Mouse (Mus musculus) midbrain, embryonic 14.5 days (tissue): ENCODE results near the gene Atrn. TPM values are rescaled to one million over a fixed set of nuclear protein-coding genes. Genes with fewer than 3 reads are reported as not detected.

ENCODE experiments used
- ATAC-seq: fragments of 200-750 bp; cut with Nextera tagmentation; 2 replicates; pipeline ENCODE4 v1.8.0; 2017; ENCODE audit warnings: moderate number of reproducible peaks, moderate library complexity; ENCODE audit not compliant: low FRiP score, low TSS enrichment
- DNase-seq: peaks from one replicate; pipeline ENCODE4 v3.0.0-alpha.2; 2015
- H3K27ac ChIP-seq: fragments of 300-500 bp; sonication (generic); replicated peaks from 2 replicates; pipeline ENCODE4 v1.5.1; 2014; ENCODE audit warnings: mild to moderate bottlenecking, low read depth, low read length, moderate library complexity
- H3K27me3 ChIP-seq: fragments of 300-500 bp; sonication (generic); 2 replicates; pipeline ENCODE4 v1.6.1; 2014; ENCODE audit warnings: low read length, control low read depth, mixed read lengths; ENCODE audit not compliant: control insufficient read depth, insufficient read depth
- H3K36me3 ChIP-seq: fragments of 300-500 bp; sonication (generic); 2 replicates; pipeline ENCODE4 v1.6.1; 2014; ENCODE audit warnings: low read length, control low read depth; ENCODE audit not compliant: control insufficient read depth, insufficient read depth
- H3K4me1 ChIP-seq: fragments of 300-500 bp; sonication (generic); 2 replicates; pipeline ENCODE4 v1.6.1; 2014; ENCODE audit warnings: mild to moderate bottlenecking, antibody characterized with exemption, low read length, control low read depth; ENCODE audit not compliant: control insufficient read depth, insufficient read depth
- H3K4me2 ChIP-seq: fragments of 300-500 bp; sonication (generic); 2 replicates; pipeline ENCODE4 v1.6.1; 2014; ENCODE audit warnings: mild to moderate bottlenecking, low read length, moderate library complexity
- H3K4me3 ChIP-seq: fragments of 300-500 bp; sonication (generic); replicated peaks from 2 replicates; pipeline ENCODE4 v1.5.1; 2014; ENCODE audit warnings: low read depth, low read length
- H3K9ac ChIP-seq: fragments of 300-500 bp; sonication (generic); replicated peaks from 2 replicates; pipeline ENCODE4 v1.6.1; 2014; ENCODE audit warnings: mild to moderate bottlenecking, low read length, moderate library complexity
- H3K9me3 ChIP-seq: fragments of 300-500 bp; sonication (generic); 2 replicates; pipeline ENCODE4 v1.6.1; 2016; ENCODE audit warnings: low read length, control low read depth, mixed read lengths; ENCODE audit not compliant: control insufficient read depth
- WGBS: fragments of 180-500 bp; shearing (Covaris S2); extraction: QIAGEN DNeasy Blood & Tissue Kit; methylation state at CpG from one replicate; pipeline ENCODE4 v1.1.7; 2014; 5-methylcytosine and 5-hydroxymethylcytosine counted together
- polyA plus RNA-seq: library from polyadenylated mRNA; unstranded; fragments of >200 nt; fragmentation: Nextera tagmentation; extraction: Ambion mirVana; gene quantifications from 2 replicates; pipeline ENCODE4 v1.2.1, GENCODE M21; 2014

Atrn gene
- polyA plus RNA-seq, 1 experiment from 2014 or later: 22.5 TPM

DNA sequence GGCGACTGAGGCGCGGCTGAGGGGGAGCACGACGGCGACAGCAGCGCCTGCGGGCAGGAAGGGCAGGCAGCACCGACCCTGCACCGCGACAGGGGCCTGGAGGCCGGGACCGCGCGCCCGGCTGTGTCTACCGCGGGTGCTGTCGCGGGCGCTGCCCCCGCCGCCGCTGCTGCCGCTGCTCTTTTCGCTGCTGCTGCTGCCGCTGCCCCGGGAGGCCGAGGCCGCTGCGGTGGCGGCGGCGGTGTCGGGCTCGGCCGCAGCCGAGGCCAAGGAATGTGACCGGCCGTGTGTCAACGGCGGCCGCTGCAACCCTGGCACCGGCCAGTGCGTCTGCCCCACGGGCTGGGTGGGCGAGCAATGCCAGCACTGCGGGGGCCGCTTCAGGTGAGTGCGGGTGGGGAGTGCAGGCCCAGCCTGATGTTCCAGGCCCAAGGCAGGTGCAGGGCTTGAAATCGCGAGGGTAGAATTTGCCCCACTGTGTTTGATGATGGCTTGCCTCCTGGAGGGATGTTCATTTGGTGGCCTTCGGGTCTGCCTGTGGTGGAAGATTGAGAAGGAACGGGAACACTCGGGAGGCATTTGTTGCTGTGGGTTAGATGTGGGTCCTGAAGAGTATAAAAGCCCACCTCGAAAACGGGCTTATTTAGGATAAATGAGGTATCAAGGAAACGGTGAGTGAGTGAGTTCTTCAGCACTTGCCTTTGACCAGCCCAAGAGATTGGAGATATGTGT lies 455 bp downstream of the Atrn start:
- ATAC-seq (no peak; the same call in none of the 2 replicates), DNase-seq (no peak)
- Histone ChIP-seq H3K27me3 (no peaks in the 10 kb centered on the region), H3K4me2 (peak overlapping the region; percentile 86), H3K4me3 (peak overlapping the region; percentile 99), H3K9ac (peak overlapping the region; percentile 95), H3K36me3 (no peaks in the 10 kb centered on the region), H3K4me1 (peaks cover 16% of the 10 kb centered on the region), H3K9me3 (no peaks in the 10 kb centered on the region), H3K27ac (peak overlapping the region; percentile 87)
- WGBS: under 1% methylated on average over 45 of the region's 58 CpGs

GRCm38 (mm10) chr2:130911691-130912090 lies 5.4 kb downstream of the Atrn start:
- H3K27me3 ChIP-seq: no peaks in the 10 kb centered on the region
- no peak for ATAC-seq
- no peak for DNase-seq
- WGBS: 89% methylated on average over 1 of the region's 1 CpGs
- no peak overlapping the region for H3K9ac ChIP-seq
- H3K4me3 ChIP-seq: no peak overlapping the region
- H3K9me3 ChIP-seq: no peaks in the 10 kb centered on the region
- no peaks in the 10 kb centered on the region for H3K36me3 ChIP-seq
- no peak overlapping the region for H3K27ac ChIP-seq
- no peak overlapping the region for H3K4me2 ChIP-seq
- H3K4me1 ChIP-seq: peaks cover 11% of the 10 kb centered on the region

DNA sequence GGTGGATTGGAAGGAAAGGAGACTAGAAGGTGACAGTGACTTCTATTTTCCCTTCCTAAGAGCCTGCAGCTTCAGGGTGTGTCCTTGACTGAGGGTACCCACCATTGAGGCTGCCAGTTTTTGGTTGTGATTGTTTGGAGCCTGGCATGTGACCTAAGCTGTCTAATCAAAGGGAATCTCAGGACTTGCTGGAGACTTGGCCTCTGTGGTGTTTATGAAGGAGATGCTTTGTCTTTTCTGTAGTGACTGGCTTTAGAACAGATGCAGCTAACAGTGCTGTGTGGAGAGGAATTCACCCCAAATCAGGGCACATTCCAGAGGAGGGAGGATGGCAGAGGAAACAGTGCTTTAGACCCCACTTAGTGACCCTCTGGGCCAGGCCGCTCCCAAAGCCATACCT lies 8.6 kb downstream of the Atrn start:
- WGBS: 89% methylated on average over 1 of the region's 1 CpGs
- H3K27ac ChIP-seq: no peak overlapping the region
- no peaks in the 10 kb centered on the region for H3K4me1 ChIP-seq
- H3K36me3 ChIP-seq: no peaks in the 10 kb centered on the region
- no peaks in the 10 kb centered on the region for H3K27me3 ChIP-seq
- no peak overlapping the region for H3K4me3 ChIP-seq
- ATAC-seq (no peak), DNase-seq (no peak)
- no peak overlapping the region for H3K9ac ChIP-seq
- no peaks in the 10 kb centered on the region for H3K9me3 ChIP-seq
- no peak overlapping the region for H3K4me2 ChIP-seq

DNA sequence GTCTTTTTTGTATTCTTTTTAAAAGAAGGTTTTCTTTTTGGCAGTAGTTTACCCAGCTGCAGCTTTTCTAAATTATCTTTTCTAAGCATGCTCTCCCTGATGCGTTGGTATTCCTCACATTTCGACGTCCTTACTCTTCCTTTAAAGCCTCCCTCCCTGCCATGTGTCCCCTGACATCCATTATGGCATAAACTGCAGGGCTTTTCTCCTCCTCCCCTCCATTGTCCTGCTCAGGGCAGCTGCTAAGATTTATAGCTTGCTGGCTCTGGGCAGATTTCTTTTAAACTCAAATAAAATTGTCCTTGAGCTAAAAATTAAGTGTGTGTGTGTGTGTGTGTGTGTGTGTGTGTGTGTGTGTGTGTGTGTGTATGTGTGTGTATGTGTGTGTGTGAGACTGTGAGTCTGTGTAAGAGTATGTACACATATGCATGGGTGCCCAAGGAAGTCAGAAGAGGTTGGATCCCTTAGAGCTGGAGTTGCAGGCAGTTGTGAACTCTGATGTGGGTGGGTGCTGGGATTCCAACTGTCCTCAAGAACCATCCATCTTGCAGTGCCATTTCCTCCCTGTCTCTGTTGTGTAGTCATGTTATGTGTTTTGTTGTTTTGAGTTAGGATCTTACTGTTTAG lies 10.3 kb downstream of the Atrn start:
- no peak overlapping the region for H3K4me2 ChIP-seq
- ATAC-seq: no peak

DNA sequence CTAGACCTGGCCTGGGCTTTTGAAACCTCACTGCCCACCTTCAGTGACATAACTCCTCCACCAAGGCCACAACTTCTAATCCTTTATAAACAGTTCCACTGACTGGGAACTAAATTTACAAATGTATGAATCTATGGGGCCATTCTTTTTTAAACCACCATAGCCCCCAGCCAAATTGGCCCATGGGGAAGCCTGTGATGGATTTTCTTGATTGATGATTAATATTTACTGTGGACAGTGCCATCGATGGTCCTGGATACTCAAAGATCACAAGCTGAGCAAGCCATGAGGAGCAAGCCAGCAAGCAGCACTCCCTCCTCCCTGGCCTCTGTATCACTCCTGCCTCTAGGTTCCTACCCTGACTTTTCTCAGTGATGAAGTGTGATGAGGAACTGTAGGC lies 11.4 kb downstream of the Atrn start:
- WGBS: 91% methylated on average over 1 of the region's 1 CpGs

More for the DNA sequence above, 10.3 kb downstream of the Atrn start:
- WGBS: 52% methylated on average over 3 of the region's 3 CpGs
- DNase-seq: no peak
- no peak overlapping the region for H3K4me3 ChIP-seq
- no peak overlapping the region for H3K27ac ChIP-seq
- H3K9me3 ChIP-seq: no peaks in the 10 kb centered on the region
- H3K9ac ChIP-seq: no peak overlapping the region
- H3K4me1 ChIP-seq: no peaks in the 10 kb centered on the region
- no peaks in the 10 kb centered on the region for H3K27me3 ChIP-seq
- no peaks in the 10 kb centered on the region for H3K36me3 ChIP-seq

DNA sequence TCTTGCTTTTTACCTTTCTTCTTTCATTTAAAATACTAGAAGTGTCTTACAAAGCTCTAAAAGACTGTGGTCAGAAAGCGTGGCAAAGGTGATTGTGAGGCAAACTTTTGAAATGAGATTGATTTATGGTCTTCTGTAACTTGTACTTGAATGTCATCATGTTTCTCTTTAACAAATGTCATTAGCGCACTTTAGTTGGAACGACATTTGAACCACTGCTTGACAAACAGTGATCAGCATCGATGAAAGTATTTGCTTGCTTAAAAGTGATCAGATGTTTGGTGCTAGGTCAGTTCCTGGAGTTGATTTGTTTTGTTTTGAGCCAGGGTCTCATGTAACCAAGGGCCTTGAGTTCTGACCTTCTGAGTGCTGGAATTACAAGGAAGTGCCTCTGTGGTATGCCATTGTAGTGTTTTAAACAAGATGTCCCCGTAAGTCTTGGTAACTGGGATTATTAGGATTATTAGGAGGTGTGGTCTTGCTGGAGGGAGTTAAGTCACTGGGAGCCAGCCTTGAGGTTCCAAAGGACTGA lies 12.8 kb downstream of the Atrn start:
- Histone ChIP-seq H3K4me3 (no peak overlapping the region), H3K4me1 (no peaks in the 10 kb centered on the region), H3K4me2 (no peak overlapping the region), H3K27me3 (no peaks in the 10 kb centered on the region), H3K9ac (no peak overlapping the region), H3K27ac (no peak overlapping the region), H3K36me3 (no peaks in the 10 kb centered on the region), H3K9me3 (no peaks in the 10 kb centered on the region)
- no peak for DNase-seq
- WGBS: 85% methylated on average over 5 of the region's 5 CpGs
- ATAC-seq: no peak

More for the DNA sequence above, 11.4 kb downstream of the Atrn start:
- Histone ChIP-seq H3K4me1 (no peaks in the 10 kb centered on the region), H3K4me3 (no peak overlapping the region), H3K9me3 (no peaks in the 10 kb centered on the region), H3K27ac (no peak overlapping the region), H3K9ac (no peak overlapping the region), H3K36me3 (no peaks in the 10 kb centered on the region), H3K4me2 (no peak overlapping the region), H3K27me3 (no peaks in the 10 kb centered on the region)
- ATAC-seq (no peak), DNase-seq (no peak)

GRCm38 (mm10) chr2:130924950-130925349 lies 18.7 kb downstream of the Atrn start:
- ATAC-seq: no peak

DNA sequence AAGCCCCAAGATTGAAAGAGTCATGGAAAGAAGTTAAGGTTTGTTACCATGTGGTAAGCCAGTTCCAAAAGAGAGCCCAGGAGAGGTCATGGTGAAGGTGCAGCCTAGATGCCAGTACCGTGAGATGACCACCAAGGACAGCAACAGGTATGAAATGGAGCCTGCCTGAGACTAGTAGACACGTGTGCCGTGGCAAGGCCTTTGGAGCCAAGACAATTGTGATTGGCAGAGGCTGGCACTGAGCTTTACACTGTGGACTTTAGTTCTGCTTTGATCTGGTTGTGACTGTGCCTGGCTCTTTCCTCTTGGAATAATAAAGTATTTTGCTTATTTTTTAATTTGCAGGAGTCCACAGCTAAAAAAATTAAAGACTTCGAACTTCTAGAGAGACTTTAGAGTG lies 21.7 kb downstream of the Atrn start:
- Histone ChIP-seq H3K4me1 (no peaks in the 10 kb centered on the region), H3K36me3 (no peaks in the 10 kb centered on the region), H3K9ac (no peak overlapping the region), H3K4me3 (no peak overlapping the region), H3K4me2 (no peak overlapping the region), H3K27me3 (no peaks in the 10 kb centered on the region), H3K9me3 (no peaks in the 10 kb centered on the region), H3K27ac (no peak overlapping the region)
- ATAC-seq (no peak), DNase-seq (no peak)
- 92% methylated on average over 4 of the region's 4 CpGs for WGBS

More at GRCm38 (mm10) chr2:130924950-130925349, 18.7 kb downstream of the Atrn start:
- Histone ChIP-seq H3K4me1 (no peaks in the 10 kb centered on the region), H3K4me2 (no peak overlapping the region), H3K27me3 (no peaks in the 10 kb centered on the region), H3K9ac (no peak overlapping the region), H3K36me3 (no peaks in the 10 kb centered on the region), H3K9me3 (no peaks in the 10 kb centered on the region), H3K27ac (no peak overlapping the region), H3K4me3 (no peak overlapping the region)
- no peak for DNase-seq
- 85% methylated on average over 2 of the region's 2 CpGs for WGBS

- H3K9me3 ChIP-seq: no peaks in the 10 kb centered on the region
- H3K36me3 ChIP-seq: no peaks in the 10 kb centered on the region
- ATAC-seq: no peak
- DNase-seq: no peak
- H3K4me3 ChIP-seq: no peak overlapping the region
- H3K4me2 ChIP-seq: no peak overlapping the region
- no peaks in the 10 kb centered on the region for H3K4me1 ChIP-seq
- no peak overlapping the region for H3K27ac ChIP-seq
- H3K27me3 ChIP-seq: no peaks in the 10 kb centered on the region
- H3K9ac ChIP-seq: no peak overlapping the region
Observed at GRCm38 (mm10) chr2:130928530-130928929, 22.2 kb downstream of the Atrn start.
